Mouse (Mus musculus) A20 (cell line): ENCODE data around the gene Mpig6b.

Experiments used
- DNase-seq: peaks from one replicate; pipeline ENCODE4 v3.0.0-alpha.2; 2011; ENCODE audit warnings: low read depth, low spot score

Mpig6b gene

GRCm38 (mm10) chr17:35066084-35066483 lies at the start of gene Mpig6b:
TSS of gene Mpig6b (minus strand) at chr17:35066184.
- no peak for DNase-seq

- peak; percentile 40 for DNase-seq
These were observed 49.3 kb upstream of the Mpig6b start, which contains the start of gene Ly6g5b for GRCm38 (mm10) chr17:35115046-35116019. TSS of gene Ly6g5b (minus strand) at chr17:35115428.

- DNase-seq: no peak
These were observed 45.8 kb upstream of the Mpig6b start for GRCm38 (mm10) chr17:35111774-35112173.

- DNase-seq: no peak
These were observed 42.1 kb upstream of the Mpig6b start, which contains the start of gene Ly6g5c for GRCm38 (mm10) chr17:35108097-35108496. TSS of gene Ly6g5c (plus strand) at chr17:35108279.

GRCm38 (mm10) chr17:35106522-35106921 lies 40.5 kb upstream of the Mpig6b start:
- no peak for DNase-seq

- peak; percentile 58 for DNase-seq
These were observed 39.9 kb upstream of the Mpig6b start for GRCm38 (mm10) chr17:35105740-35106389.

- no peak for DNase-seq
These were observed 38.8 kb upstream of the Mpig6b start for GRCm38 (mm10) chr17:35104754-35105153.

- no peak for DNase-seq
These were observed 38.1 kb upstream of the Mpig6b start for GRCm38 (mm10) chr17:35104079-35104478.

- no peak for DNase-seq
These were observed 37.3 kb upstream of the Mpig6b start for GRCm38 (mm10) chr17:35103221-35103690.

GRCm38 (mm10) chr17:35102299-35102698 lies 36.3 kb upstream of the Mpig6b start:
- DNase-seq: no peak

- no peak for DNase-seq
These were observed 35.2 kb upstream of the Mpig6b start for GRCm38 (mm10) chr17:35101161-35101560.

GRCm38 (mm10) chr17:35100196-35100765 lies 34.3 kb upstream of the Mpig6b start:
- DNase-seq: no peak

- no peak for DNase-seq
These were observed 31.2 kb upstream of the Mpig6b start for GRCm38 (mm10) chr17:35097164-35097655.

- no peak for DNase-seq
These were observed 30.6 kb upstream of the Mpig6b start for GRCm38 (mm10) chr17:35096597-35096996.

GRCm38 (mm10) chr17:35094475-35095365 lies 28.7 kb upstream of the Mpig6b start:
- no peak for DNase-seq

GRCm38 (mm10) chr17:35092403-35093198 lies 26.6 kb upstream of the Mpig6b start:
- DNase-seq: no peak

- peak; percentile 23 for DNase-seq
These were observed 24.4 kb upstream of the Mpig6b start for GRCm38 (mm10) chr17:35090166-35090932.

GRCm38 (mm10) chr17:35088825-35089644 lies 23.1 kb upstream of the Mpig6b start, which contains the start of gene Abhd16a:
TSS of gene Abhd16a (plus strand) at chr17:35089263.
- DNase-seq: peak; percentile 98
